Mouse (Mus musculus) thymus, postnatal 10 days (tissue): ENCODE results near the gene Bmp6.

Experiments
- DNase-seq, 2 experiments: peaks; one replicate each; pipeline ENCODE4 v3.0.0; 2021; ENCODE audit warnings: low spot score in 2 of 2

Bmp6 gene

DNA sequence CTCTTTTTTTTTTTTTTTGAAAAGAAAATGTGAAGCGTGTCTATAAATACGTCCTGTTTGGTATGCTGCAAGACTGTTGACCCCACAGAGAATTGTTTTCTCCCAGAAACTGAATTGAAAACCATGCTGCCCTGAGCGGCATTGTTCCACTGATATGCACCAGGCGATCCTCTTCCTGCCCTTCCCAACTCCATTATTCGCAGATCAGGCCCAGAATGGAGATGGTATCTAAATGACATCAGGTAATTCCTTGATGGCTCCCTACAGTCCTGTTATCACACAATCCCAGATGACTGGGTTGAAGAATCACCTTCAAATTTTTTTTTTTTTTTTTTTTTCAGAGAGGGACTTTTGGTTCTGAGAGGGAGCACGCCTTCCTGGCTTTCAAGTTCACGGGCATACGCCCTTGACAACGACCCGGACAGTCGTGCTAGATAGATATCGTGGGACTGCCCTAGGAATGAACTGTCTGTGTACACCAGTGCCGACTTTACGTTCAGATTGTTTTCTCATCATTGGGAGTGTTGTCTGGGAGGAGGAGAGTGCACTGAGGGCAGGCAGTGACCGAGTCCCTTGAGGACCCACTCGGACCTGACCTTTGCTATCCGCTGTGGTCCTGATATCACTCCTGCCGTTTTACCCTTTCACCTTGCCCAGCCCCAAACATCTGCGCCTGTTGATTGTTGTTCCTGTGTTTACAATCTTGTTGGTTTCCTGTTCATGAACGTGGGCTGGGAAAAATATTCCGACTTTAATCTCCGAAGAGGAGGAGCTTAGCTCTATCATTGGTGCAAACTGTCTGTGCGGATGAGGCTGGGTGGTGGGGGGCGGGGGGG, 8.7 kb downstream of the Bmp6 start:
- no peak for DNase-seq

DNA sequence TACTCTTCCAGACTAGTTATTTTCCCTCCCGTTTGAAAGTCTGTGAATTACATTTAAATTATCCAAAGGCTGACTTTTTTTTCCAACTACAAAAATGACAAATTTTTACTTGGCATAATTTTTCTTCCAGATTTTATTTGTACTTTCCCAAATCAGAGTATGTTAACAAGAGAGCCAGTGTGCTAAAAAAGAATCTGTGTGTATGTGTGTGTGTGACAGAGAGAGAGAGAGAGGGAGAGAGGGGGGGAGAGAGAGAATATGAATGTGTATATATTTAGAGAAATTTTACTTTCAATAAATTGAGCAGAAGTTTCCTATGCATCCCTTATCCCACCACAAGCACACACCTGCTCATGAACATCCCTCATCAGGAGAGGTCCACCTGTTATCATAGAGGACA, 9.4 kb downstream of the Bmp6 start:
- DNase-seq: no peak

GRCm38 (mm10) chr13:38359045-38359444, 14.1 kb downstream of the Bmp6 start:
- no peak for DNase-seq

DNA sequence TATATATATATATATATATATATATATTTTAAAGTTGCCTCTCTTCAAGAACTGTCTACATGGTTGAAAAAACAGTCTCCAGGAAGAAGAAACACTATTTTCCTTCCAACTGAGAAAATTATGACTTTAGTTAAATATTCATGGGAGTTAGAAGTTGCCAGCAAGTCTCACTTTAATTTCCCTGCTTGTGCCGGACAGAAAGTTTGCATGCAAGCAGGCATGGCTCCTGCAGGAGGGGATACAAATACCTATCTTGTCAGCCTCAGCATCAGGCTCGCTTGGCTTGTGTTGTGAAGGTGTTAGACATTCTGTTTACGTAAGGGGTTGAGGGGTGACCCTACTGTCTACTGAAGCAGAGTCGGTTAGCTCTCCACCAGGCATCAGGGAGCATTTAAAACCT, 17.8 kb downstream of the Bmp6 start:
- no peak for DNase-seq

DNA sequence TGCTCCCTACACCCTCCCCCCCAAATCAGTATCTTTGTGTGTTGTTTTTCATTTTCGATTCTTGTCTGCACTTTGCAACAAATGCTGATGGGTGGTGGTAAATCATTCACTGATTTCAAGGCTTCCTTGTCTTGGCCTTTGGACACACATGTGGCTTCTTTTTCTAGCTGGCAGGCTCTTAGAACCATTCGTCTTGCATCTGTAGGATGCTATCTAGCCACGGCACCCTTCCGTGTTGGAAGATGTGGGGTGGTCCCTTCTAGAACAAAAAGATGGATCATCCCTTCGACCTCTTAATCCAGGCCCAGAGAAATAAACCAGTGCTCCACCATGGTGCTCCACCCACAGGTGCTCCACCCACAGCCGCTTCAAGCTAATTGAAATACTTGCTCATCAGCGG, 19.0 kb downstream of the Bmp6 start:
- DNase-seq: no peak

GRCm38 (mm10) chr13:38369624-38370023, 24.7 kb downstream of the Bmp6 start:
- no peak for DNase-seq

DNA sequence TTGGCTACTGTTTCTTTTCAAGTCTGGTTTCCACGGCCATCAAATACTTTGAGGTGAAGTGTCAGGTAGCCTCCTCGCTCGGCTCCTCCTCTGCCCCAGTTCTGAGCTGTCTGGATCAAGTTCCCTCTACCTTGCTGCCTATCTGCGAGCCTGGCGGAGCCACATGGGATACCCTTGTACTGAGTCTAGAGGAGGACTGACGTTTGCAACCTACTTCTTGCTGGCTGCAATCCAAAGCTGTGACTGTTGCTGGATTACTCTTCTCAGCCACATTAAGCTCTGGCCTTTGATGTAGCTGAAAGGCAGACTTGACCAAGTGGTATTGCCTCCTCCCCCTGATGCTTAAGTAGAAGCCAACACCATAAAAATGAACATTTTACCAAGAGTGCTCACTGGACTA, 31.2 kb downstream of the Bmp6 start:
- DNase-seq: no peak

DNA sequence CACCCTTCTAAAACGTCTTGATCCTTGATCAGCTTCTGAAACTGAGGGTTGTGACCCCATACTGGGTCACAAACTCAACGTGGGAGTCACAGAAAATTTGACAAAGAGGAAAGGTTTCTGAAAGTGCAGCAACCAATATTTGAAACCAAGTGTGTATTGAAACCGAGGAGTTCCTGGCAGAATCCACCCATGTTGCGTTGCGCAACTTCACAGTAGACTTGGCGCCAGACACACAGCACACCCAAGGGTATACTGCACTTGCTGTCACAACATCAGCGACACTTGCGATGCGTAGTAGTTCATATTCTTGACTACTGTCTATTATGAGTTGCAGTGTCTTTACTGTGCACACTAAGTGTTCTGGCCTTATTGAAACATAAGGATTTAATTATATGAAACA, 32.4 kb downstream of the Bmp6 start:
- no peak for DNase-seq

- no peak for DNase-seq
Observed at GRCm38 (mm10) chr13:38379806-38380205, 34.9 kb downstream of the Bmp6 start.

DNA sequence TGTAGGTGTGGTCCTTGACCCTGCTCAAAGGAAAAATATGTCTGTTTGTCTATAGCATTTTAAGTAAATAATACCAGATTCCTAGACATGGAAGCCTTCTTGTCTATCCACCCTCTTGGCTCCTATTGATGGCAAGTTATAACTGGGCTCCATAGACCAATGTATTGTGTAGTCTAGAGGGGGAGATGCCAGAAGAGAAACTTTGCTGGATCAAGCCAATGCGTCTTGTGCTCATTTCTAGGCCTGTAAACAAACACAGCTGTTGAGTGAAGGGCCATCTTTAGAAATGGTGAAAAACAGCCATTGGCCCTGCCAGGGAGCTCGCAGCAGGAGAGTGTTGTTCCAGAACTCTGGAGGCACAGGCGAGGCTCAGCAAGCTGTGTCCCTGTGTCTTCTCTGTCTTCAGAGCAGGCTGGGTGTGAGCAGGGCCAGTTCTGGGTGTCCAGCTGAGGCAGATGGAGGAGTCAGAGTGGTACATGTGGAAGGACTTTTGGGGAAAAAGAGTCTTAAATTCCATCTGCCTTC, 41.2 kb downstream of the Bmp6 start:
- DNase-seq: no peak

GRCm38 (mm10) chr13:38387453-38388040, 42.6 kb downstream of the Bmp6 start:
- DNase-seq: no peak

- DNase-seq: no peak
Observed at GRCm38 (mm10) chr13:38393444-38393843, 48.5 kb downstream of the Bmp6 start.

DNA sequence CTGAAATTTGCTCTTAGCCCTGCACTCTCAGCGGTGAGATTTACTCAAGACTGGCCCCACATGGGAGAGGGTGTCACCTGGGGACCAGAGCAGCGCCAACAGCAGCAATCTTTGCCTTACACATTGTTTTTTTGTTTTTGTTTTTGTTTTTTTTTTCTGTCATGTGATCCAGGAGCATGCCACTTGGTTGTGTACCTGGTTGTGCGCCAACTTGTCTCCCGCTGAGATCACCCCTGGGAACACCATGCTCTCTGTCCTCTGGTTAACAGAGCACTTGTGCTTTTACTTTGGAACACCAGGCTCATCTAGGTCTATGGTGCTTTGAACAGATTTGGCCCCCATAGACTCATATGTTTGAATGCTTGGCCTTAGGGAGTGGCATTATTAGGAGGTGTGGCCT, 50.1 kb downstream of the Bmp6 start:
- no peak for DNase-seq

GRCm38 (mm10) chr13:38397007-38397545, 52.2 kb downstream of the Bmp6 start:
- DNase-seq: no peak

DNA sequence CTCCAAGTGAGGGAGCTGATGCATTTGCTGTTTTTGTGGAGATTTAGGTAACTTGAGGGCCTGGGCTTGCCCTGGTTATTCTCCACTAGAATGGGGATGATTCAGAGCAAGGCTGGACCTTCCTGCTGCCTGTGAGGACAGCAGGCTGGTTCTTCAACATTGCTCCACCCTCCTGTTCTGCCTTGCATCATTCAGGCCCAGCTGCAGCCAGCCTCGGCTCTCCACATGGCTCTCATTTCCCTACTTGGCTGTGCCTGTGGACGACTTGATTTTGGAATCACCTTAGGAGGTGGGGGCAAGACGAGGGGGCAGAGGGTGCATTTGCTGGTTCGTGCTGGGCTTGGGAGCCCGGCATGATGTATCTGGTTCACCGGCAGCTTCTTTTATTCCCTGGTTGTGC, 53.8 kb downstream of the Bmp6 start:
- DNase-seq: no peak

GRCm38 (mm10) chr13:38400662-38401061, 55.8 kb downstream of the Bmp6 start:
- no peak for DNase-seq

GRCm38 (mm10) chr13:38407611-38408315, 62.9 kb downstream of the Bmp6 start:
- no peak for DNase-seq

GRCm38 (mm10) chr13:38408636-38409035, 63.7 kb downstream of the Bmp6 start:
- DNase-seq: no peak

DNA sequence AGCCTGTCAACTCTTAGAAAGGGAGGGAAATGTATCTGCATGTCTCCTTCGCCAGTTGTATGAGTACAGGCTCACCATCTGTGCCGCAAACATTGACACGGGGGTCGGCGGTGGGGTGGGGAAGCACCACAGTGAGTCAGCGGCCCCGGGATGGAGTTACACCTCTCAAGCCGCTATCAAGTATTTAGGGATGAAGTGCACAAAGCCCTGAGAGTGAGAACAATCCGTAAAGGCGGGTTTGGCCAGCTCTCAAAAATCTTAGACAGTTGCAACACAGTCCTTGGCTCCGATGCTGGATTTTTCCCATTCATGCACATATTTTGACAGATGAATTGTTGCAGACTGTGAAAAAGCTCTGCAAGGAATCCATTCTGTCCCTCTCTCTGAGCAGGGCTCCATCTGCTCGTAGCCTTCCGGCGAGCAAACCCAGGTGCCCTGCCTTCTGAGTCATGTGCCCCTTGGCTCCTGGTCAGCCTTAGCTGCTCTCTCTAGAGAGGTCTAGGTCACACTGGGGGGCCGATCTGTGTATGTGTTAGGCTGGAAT, 65.5 kb downstream of the Bmp6 start:
- no peak for DNase-seq

- DNase-seq: no peak
Observed at GRCm38 (mm10) chr13:38419781-38420180, 74.9 kb downstream of the Bmp6 start.

- DNase-seq: no peak
Observed at GRCm38 (mm10) chr13:38422491-38422890, 77.6 kb downstream of the Bmp6 start.

GRCm38 (mm10) chr13:38425294-38425693, 80.4 kb downstream of the Bmp6 start:
- no peak for DNase-seq
